Mouse (Mus musculus) central nervous system, embryonic 14 days (tissue): ENCODE results near the gene Cyp27b1. TPM values are rescaled to one million over a fixed set of nuclear protein-coding genes. Genes with fewer than 3 reads are reported as not detected.

Experiments used
- polyA plus RNA-seq: library from polyadenylated mRNA; depleted of rRNA; stranded (reverse); fragments of >200 nt; gene quantifications from 2 replicates; pipeline ENCODE4 v1.2.3, GENCODE M21; 2012; rRNA removed

The Cyp27b1 gene
- 0.63 and 0.72 TPM in 2 replicates for polyA plus RNA-seq

DNA sequence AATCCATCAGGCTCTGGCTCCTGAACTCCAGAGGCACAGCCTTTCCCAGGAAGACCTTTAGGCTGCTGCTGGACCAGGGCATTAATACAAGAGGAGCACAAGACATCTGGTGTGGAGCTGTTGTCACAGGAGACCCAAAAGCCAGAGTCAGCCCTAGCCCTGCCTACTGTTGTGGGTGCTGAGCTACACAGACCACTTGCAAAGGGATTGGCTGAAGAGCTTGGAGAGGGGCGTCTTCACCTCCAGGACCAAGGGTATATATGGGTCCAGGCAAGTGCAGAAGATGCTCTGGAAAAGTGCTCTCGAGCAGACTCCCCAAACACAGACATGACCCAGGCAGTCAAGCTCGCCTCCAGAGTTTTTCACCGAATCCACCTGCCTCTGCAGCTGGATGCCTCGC lies at the start of gene Cyp27b1:
Gene Cyp27b1, plus strand, starts transcription at position 297 of the 400 bp plus-strand sequence.

GRCm38 (mm10) chr10:127000529-127000928 lies 47.5 kb upstream of the Cyp27b1 start, which contains the start of gene Avil:
Gene Avil, plus strand, starts transcription at chr10:127000709.

GRCm38 (mm10) chr10:127030336-127031296 lies 17.4 kb upstream of the Cyp27b1 start, which contains the start of gene Tsfm:
Gene Tsfm, minus strand, starts transcription at chr10:127030840.

GRCm38 (mm10) chr10:127041274-127041766 lies 6.7 kb upstream of the Cyp27b1 start, which contains the start of the genes Mettl1 and Eef1akmt3:
Gene Mettl1, plus strand, starts transcription at chr10:127041414.
Gene Eef1akmt3, minus strand, starts transcription at chr10:127041513.

GRCm38 (mm10) chr10:127059968-127060916 lies 12.2 kb downstream of the Cyp27b1 start, which contains the start of gene March9:
Gene March9, minus strand, starts transcription at chr10:127060184.

GRCm38 (mm10) chr10:127063239-127063872 lies 15.3 kb downstream of the Cyp27b1 start, which contains the start of gene Cdk4:
Gene Cdk4, plus strand, starts transcription at chr10:127063534.

DNA sequence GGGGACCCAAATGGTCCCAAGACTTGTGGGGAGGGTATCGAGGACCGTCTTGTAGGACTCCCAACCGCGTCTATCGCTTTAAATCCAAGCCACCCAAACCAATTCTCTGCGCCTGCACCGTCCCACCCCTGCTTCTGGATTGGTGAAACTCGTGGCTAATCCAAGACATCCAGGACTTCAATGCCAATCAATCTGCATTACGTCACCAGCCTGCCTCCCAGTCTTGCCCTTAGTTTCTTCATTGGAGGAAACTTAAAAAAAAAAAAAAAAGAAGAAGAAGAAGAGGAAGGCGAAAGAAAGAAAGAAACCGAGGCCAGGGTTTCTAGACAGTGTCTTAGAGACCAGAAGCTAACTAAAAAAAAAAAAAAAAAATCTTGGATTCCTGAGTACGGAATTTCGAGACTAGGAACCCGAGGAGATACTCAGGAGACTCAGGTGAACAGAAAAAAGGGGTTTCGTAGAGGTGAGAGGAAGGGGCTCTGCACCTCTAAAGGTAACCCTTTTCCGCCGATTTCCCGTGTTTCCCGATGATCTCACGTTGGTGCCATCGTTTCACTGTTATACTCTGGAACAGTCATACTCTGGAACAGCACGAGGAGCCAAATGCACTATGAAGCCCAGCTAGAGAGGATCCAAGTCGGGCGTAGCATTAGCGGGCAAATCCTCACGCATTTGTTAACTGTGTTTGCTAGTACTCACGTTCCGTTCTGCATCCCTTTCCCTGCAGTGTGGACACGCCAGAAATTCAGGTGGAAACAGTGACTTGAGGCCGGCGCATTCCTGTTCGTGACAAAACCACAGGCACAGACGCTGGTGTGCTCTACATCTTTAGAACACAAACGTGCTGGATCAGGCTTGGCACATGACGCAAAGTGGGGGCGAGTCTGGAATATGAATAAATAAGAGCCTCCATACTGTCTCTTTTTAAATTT lies 22.4 kb downstream of the Cyp27b1 start, which contains the start of gene Tspan31:
Gene Tspan31, minus strand, starts transcription at position 75 of the 932 bp plus-strand sequence.

DNA sequence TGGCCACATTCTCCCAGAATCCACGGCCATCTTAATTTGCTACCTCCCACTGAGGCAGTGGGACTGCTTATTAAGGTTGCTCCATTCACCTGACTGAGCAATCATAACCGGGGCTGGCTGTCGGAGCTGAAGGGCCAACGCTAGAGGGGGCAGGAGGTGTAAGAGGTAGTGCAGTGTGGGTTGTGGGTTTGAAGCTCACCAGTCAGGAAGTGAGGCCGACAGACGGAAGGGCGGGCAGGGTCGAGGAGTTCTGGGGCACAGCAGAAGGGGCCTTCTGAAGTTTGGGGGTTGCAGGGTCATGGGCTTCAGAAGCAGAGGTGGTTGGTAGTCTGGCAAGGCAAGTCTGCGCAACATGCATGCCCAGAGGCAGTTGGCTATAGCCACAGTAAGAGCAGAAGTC lies 27.0 kb downstream of the Cyp27b1 start, which contains the start of gene Agap2:
Gene Agap2, plus strand, starts transcription at position 205 of the 400 bp plus-strand sequence.

Other genes with a start within 250 kb of the Cyp27b1 start
- 8.7 and 10.2 TPM in 2 replicates for gene Atp23, start 146.9 kb upstream of the Cyp27b1 start, polyA plus RNA-seq
- gene Ctdsp2, start 69.5 kb upstream of the Cyp27b1 start, polyA plus RNA-seq = 82.1 and 96.5 TPM in 2 replicates
- gene Avil, start 47.5 kb upstream of the Cyp27b1 start, polyA plus RNA-seq = 0.82 and 3.4 TPM in 2 replicates
- gene Tsfm, start 17.4 kb upstream of the Cyp27b1 start, polyA plus RNA-seq = 42.7 and 47.9 TPM in 2 replicates
- 19.7 and 24.9 TPM in 2 replicates for gene Mettl1, start 6.8 kb upstream of the Cyp27b1 start, polyA plus RNA-seq
- 0.32 and 0.84 TPM in 2 replicates for gene Eef1akmt3, start 6.7 kb upstream of the Cyp27b1 start, polyA plus RNA-seq
- 36.2 and 37.4 TPM in 2 replicates for gene March9, start 11.9 kb downstream of the Cyp27b1 start, polyA plus RNA-seq
- 1,086 and 1,352 TPM in 2 replicates for gene Cdk4, start 15.3 kb downstream of the Cyp27b1 start, polyA plus RNA-seq
- gene Tspan31, start 22.0 kb downstream of the Cyp27b1 start, polyA plus RNA-seq = 91.2 and 94.6 TPM in 2 replicates
- 89.1 and 97.8 TPM in 2 replicates for gene Agap2, start 27.0 kb downstream of the Cyp27b1 start, polyA plus RNA-seq
- 94.0 and 95.8 TPM in 2 replicates for gene Os9, start 72.9 kb downstream of the Cyp27b1 start, polyA plus RNA-seq
- 41.1 and 50.7 TPM in 2 replicates for gene B4galnt1, start 117.0 kb downstream of the Cyp27b1 start, polyA plus RNA-seq
- gene Slc26a10, start 132.4 kb downstream of the Cyp27b1 start, polyA plus RNA-seq = 2.4 and 2.8 TPM in 2 replicates
- gene Arhgef25, start 141.8 kb downstream of the Cyp27b1 start, polyA plus RNA-seq = 106 and 125 TPM in 2 replicates
- gene Dtx3, start 147.5 kb downstream of the Cyp27b1 start, polyA plus RNA-seq = 465 and 469 TPM in 2 replicates
- 23.0 and 24.3 TPM in 2 replicates for gene Pip4k2c, start 163.3 kb downstream of the Cyp27b1 start, polyA plus RNA-seq
- gene Kif5a, start 215.1 kb downstream of the Cyp27b1 start, polyA plus RNA-seq = 115 and 116 TPM in 2 replicates
- gene Dctn2, start 218.1 kb downstream of the Cyp27b1 start, polyA plus RNA-seq = 328 and 341 TPM in 2 replicates
- 49.6 and 66.7 TPM in 2 replicates for gene Mbd6, start 240.8 kb downstream of the Cyp27b1 start, polyA plus RNA-seq